Mouse (Mus musculus): ENCODE measurements at regions not wholly inside any gene's neighbourhood (a gene's known extent, or its start where the extent isn't known, plus 50 kb on each side); places are given as distances from the start of the nearest gene placed in this dataset.
A peak's percentile ranks its signal among the peaks of the same experiment; 100 is the strongest.

DNA sequence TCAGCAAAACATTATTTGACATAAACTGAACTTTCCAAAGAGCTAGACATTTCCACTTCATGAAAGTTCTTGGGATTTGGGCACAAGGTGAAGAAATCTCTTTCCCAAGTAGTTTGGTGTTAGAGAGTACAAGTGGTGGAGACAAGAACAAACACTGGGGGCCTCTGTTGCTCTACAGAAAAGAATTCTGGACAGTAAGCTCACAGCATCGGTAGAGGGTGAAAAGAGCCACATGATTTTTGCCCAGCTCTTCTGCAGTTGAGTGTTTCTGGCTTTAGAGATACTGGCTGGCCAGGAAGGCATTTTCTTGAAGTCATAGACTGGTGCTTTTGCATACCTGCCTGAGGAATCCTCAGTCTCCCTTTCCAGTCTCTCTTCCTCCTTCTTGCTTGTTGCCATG lies 127.8 kb downstream of the Stk31 start:
- DNase-seq (ENCODE audit: low read depth): no peak

DNA sequence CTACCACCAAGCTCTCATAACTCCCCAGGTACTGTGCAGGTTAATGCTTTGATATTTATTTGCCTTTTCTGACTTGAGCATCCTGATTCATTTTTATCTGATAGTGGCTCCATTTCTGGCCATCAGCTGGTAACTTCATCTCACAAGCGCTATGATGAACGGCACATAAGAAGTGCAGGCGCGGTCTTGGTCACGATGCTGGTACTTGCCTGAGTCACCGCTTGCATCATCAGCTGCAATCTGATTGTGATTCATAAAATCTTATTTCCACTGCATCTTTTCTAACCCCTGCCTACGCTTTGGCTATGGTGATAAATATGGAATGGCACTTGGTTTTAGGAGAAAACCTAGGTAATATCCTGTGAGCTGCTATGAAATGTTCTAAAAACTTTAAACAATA lies 128.3 kb downstream of the Stk31 start:
- peak; percentile 28 for DNase-seq (ENCODE audit: low read depth)

DNA sequence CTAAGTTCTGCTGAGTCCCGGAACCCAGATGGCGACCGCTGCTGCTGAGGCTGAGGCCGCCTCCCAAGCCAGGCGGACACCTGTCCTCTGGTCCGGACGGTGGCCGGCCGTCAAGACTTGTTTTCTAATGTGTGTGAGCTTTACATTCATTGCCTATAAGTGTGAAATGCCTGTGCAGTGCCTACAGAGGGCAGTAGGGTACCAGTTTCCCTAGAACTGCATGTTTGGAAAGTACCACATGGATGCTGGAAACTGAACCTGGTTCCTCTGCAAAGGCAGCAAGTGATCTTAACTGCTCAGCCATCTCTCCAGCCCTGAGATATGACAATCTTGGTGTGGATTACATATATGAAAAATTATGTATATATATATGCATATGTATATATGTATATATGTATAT lies 138.6 kb downstream of the Stk31 start:
- no peak for DNase-seq (ENCODE audit: low read depth)

DNA sequence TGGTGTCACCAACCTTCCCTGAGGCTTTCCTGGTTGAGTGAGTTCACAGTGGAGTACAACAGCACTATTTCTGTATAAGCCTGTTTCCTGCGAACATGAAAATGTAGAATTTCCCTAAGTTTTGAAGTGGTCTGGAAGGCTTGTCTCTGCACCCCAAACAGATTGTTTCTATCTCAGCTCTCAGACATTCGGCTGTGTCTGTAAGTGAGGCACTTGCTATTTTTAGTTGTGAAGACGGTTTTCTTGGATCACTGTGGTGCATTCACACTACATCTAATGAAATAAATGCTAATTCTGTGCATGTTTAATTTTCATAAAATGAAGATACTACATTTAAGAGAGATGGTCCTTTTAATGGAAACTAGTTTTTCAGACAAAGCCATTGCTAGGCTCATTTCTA lies 139.1 kb downstream of the Stk31 start:
- DNase-seq (ENCODE audit: low read depth): no peak

DNA sequence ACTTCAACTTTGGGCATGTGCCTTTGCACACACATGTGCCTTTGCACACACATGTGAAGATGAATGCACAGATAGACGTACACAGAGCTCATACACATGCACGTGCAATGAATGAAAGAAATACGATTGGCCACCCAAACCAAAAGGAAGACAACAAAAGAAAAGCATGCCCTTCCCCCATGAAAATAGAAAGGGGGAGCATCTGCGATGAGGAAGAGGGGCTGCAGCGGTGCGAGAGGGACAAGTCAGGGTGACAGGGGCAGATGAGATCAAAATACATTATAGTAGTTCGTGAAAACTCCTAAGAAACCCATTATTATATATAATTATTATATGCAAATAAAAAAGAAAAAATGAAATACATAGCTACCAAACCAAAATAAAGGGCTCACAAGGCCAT lies 149.5 kb downstream of the Stk31 start:
- DNase-seq (ENCODE audit: low read depth): no peak

DNA sequence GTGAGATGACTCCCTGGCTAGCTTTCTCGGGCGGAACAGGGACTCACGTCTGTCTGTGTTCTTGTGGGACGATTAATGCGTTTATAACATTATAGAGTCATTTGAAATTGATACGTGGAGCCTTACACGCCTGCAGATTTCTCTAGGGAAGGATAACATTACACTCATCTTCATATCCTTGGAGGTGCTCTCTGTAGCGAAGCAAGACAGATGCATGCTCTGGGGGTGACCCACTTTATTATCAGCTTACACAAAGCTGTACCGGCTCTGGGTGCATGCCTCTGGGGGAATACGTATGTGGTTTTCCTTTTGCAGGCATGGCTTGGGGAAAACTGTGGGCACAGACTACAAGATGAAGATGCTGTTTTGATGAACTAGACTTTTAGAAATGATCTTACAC lies 159.7 kb downstream of the Stk31 start:
- no peak for DNase-seq (ENCODE audit: low read depth)

DNA sequence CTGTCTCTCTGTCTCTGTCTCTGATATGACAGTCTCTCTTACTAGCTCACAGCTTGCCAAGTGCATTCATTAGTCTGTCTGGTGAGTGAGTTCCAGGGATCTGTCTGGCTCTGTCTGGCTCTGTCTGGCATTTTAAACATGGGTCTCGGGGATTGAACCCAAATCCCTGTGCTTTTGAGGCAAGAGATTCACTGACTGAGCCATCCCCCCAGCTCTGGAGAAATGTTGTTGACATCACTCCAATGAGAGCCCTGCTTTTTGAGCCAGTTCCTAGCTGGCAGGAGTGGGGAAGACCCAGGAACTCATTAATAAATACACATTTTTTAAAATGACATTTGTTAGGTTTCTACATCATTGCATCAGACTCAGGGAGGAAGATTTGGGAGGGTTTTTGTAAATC lies 163.1 kb downstream of the Stk31 start:
- no peak for DNase-seq (ENCODE audit: low read depth)

DNA sequence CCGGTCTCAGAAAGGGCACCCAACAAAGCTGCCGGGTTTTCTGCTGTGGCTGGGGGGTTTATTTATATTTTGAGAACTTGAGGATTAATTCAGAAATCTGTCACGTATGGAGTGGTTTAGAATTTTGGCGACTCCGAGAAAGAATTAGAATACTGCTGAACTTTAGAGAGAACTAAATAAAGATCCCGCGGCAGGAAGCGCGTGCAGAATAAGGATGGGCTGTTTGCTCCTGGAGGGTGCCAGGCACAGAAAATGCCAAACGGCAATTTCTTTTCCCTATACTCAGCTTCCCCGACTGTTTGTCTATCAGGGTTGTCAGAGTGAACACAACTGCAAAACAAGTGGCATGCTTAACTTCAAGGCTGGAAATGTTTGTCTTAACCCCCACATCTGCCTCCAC lies 163.7 kb downstream of the Stk31 start:
- no peak for DNase-seq (ENCODE audit: low read depth)

DNA sequence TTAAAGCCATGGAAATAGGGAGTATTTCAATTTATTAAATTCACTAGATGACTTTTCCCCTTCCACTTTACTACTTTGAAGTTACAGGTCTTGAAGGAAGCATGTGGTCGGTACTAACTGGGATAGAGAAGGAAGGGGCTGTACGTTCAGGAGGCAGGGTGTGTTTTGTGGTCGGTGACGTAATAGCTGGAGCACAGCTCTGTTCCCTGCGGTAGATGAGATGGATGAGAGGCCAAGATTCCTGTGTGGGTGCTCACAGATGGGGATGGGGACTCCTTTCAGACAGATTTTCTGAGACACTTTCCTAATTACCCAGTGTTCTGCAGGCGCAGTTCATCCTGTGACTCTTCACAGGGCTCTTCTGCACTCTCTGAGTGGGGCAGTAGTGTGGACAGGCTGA lies 182.9 kb downstream of the Stk31 start:
- DNase-seq (ENCODE audit: low read depth): peak; percentile 12

DNA sequence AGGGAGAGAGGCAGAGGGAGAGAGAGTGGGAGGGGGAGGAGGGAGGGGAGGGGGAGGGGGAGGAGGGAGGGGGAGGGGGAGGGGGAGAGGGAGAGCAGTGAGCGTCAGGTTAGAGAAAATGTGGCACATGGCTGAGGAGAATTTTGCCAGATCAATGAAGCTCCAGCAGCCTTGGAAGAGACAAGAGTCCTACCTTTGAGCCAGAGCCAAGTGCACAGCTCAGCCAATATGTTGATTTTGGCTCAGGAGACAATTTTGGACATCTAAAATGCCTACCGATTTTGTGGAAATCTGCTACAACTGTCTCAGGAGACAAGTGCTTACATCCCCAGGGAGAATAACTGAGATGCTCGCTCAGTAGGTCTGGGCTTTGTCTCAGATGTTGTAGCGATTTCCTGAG lies 184.3 kb downstream of the Stk31 start:
- DNase-seq (ENCODE audit: low read depth): no peak

DNA sequence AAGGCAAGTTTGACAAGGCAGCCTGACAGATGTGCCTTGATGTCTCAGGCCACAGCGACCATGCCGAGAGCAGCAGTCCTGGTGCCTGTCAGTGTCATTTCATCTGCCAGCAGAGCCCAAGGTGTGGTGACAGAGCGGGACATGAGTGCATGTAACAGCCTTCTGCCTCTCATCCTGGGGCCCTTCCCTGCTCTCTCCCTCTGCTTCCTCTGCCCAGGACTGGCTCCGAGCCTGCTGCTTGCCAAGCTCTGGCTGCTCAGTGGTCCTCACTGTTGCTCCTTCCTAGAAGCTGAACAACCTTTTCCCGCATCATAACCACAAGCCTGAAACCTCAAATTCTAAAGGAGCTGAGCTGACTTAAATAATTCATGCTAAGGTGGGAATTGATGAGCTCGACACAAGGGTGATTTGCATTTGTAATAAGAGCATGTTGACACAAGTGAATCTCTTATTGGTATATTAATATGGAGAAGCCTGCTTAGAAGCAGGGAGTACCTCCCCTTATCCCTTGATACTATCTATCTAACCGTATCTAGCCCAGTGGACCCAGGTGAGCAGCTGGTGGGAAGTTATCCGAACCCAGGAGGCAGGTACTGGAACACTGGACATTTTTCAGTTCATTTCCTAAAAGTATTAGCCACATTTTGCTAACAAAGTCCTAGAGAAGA lies 186.8 kb downstream of the Stk31 start:
- no peak for DNase-seq (ENCODE audit: low read depth)

DNA sequence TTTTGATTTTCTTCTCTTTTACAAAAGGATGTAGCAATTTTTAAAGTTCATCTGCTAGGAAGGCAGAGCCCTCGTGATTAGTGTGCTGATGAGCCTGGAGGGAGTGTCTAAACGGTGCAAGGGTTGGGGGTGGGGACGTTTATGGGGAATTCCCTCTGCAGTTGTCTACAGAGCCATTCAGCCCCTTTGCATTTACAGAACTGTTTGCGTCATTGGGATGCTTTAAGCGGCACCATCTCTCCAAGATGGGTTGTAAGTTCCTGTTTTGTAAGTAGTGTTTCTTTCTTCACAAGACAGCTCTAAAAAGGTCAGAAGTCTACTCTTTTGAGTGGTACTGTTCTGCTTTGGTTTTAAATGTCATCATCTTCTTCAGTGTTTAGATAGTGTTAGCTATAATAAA lies 191.1 kb downstream of the Stk31 start:
- no peak for DNase-seq (ENCODE audit: low read depth)

DNA sequence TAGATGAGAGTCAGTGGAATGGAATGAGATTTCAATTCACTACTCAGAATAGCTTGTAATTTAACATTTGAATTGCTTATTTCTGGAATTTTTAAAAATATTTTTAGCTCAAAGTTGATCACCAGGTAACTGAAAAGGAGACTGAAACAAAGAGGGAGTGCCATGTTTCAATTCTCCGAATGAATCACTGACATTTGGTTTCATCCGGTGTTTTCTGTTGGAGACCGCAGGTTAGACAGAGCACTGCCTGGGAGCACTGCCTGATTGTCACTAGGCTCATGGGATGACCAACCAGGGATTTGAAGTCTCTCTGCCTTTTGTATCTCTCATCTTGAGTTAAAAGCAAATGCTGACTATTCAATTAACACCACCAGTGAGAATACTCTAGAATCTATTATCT lies 193.3 kb downstream of the Stk31 start:
- no peak for DNase-seq (ENCODE audit: low read depth)

DNA sequence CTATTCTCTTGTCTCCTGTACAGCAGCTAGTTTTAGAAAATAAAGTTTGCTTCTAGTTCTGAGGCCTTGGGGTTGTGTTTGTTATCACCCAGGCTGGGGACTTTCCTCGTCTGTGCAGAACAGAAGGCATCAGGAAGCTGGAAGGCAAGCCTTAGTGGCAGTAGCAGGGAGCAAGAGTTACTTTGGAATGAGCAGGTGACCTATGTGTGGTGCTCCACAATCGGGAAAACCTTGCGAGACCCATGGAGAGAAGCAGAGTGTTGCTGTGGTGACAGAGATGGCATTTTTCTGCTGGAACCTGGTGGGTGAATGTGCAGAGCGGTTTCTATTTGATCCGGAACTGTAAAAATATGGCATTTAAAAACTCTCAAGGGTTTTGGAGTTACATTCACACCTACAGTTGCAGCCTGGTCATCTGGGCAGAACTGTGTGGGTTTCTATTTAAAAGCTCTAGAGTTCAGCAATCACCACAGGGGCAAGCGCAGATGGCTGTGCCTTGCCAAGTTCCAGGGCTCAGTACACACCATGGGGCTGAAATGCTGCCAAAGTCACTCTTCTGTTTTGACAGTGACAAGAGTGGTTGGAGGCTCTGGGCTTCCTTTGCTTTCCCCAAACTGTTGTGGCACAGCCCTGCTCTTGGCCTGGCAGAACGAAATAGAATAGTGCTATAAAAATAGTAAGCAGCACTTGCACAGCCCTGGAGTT lies 195.7 kb downstream of the Stk31 start:
- DNase-seq (ENCODE audit: low read depth): no peak

DNA sequence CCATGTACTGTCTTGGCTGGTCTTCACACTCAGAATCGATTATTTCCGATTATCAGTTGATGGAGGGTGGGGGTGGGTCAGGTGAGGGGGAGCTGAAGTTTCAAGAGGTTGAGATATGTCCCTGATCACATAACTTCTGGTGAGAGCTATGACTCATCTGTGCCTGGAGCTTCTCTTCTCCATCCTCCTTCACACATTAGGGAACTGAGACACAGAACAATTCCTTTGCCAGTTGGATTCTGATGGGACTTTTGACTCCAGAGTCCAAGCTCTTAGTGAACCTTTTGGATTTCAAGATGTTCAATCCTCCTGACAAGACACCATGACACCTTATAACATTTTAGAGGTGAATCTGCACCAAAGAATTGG lies 196.2 kb downstream of the Stk31 start:
- DNase-seq (ENCODE audit: low read depth): no peak

DNA sequence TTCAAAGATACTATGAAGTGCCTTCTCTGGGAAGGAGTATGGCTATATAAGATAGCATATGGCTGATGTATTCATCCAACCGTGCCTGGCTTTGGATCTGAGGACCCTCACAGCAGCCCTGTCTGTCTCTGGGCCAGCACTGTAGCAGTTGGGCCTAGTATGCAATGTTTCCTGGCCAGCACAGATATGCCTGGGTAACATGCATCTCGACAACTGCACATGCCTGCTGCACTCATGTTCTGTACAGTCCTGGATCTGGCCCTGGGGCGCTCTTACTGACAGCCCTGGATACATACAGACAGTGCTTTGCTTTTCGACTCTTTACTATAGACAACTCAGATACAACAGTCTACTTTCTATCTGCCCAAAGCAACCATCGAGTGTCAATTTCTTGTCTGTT lies 197.3 kb downstream of the Stk31 start:
- no peak for DNase-seq (ENCODE audit: low read depth)

DNA sequence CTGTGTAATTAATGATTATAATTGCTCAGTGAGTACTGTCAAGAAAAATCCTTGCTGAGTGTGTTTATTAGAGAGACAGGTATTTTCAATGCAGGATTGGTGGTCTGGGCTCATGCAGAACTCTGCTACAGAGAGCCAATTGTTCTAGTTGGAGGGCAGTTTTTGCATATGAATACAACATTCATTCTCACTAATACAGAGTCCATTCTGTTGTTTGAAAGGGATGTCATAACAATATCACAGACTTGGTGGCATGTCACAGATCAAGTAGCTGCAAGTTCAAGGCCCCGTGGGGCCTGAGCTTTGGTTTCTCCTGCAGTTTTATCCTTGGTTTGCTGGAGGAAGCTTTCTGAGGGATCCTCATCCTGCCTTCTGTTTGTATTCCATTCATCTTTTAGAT lies 207.8 kb downstream of the Stk31 start:
- no peak for DNase-seq (ENCODE audit: low read depth)

DNA sequence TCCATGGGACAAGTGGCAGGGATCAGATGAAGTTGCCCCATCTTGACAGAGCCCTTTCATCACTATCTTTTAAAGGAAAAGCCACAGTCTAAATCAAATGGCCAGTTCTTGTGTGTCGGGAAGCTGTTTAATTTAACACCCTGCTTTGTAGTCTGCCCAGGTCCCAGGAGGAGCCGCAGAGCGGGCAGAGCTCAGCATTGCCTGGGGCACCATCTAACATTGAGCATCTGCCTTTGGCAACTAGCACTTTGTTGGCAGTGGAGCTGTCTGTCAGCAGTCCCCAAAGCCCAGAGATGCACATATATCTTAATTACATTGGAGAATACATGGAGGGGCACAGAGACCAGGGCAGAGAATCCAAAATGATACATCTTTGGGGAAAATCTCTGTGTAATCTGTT lies 208.4 kb downstream of the Stk31 start:
- DNase-seq (ENCODE audit: low read depth): no peak

DNA sequence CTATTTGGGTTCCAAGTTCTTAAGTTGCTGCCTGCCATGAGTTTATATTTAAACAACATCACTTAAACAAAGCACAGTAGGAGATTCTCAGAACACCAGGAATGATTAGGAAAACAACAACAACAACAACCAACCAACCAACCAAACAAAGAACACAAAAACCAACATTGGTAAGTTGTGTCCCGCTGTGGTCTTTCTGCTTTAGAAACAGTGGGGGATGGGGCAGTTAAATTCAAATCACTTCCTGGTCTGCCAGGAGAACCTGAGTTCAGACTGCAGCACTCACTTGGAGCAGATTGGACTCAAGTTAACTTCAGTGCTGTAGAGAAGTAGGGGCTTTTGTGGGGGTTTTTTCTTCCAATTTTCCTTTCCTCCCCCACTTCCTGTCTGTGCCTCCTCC lies 210.6 kb downstream of the Stk31 start:
- no peak for DNase-seq (ENCODE audit: low read depth)

DNA sequence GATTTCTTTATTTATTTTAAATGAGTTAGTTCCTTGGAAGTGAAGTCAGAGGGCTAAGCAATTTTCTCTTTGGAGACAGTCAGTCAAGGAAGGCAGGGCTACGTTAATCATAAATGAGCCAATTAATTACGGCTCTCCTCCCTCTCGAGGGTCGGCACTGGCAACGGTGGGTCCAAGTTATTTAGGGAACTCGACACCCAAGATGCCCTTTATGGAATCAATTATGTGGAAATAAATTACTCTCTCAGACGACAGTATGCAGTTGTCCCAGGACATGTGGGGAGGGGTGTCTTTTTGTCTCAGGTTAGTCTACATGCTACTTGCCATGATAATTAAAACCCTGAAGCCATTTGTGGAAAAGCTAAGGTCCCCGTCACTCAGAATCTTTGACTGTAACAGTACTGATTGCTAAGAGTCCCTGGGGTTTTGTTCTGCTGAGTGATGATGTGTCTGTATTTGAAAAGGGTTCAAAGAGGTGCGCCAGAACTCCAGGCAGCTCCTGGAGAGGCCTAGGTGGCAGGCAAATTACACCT lies 211.3 kb downstream of the Stk31 start:
- DNase-seq (ENCODE audit: low read depth): no peak

DNA sequence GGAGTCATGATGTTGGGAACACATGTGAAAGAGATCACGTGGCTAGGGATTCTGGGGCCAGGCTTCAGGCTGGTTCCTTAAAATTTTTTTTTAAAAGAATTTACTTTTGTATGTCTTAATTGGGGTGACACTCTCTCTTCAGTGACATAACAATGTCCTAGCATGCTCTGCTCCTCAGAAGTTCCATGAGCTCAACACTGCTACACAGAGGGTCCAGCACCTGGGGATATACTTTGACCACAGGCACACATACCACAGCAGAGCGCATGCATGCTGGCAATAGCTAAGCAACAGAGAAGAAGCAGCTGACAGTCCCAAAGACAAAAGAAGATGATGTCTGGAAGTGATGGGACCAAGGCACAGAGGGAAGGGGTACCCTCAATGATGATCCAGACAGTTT lies 198.4 kb upstream of the Npy start:
- no peak for DNase-seq (ENCODE audit: low read depth)

DNA sequence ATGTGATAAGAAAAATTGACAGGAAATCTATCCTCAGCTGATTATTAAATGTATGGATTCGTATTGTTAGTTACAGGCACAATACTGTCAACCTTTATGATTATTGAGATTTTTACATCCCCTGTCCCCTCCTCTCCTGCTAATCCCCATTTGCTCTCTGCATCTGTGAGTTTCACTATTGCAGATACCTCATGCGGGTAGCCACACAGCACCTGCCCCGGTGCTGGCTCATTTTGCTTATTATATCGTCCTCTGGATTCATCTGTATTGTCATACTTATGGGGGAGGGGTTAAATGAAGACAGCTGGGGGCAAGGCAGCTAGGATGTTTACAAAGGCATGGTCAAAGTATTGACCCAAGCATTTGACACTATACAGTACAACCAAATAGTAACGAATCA lies 197.9 kb upstream of the Npy start:
- DNase-seq (ENCODE audit: low read depth): no peak

DNA sequence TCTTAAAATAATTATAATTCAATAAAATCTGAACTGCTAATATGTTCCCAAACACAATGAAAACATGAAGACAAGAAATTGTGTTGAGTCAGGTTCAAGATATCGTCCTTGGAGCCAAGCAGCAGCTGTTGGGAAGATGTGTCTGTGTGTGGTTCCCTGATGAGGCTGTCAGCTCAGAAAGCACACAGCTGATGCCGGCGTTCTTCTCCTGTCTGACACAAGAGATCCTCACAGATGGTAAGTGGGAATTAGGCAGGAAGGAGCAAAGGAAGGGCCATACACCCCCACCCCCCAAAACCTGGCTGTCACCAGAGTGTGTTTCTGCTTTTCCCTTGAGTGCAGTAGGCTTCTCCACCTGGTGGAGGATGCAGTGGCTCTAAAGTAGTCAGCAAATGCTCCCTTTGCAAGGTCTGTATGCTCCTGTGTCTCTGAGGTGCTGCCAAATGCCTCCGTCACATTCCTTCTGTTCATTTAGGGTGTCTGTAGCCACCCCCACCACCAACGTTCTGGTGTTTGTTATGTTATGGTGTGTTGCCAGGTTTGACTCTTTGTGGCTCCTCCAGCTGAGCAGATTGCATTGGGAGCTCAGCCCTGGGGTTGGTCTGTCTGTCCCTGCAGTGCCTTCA lies 188.9 kb upstream of the Npy start:
- no peak for DNase-seq (ENCODE audit: low read depth)

DNA sequence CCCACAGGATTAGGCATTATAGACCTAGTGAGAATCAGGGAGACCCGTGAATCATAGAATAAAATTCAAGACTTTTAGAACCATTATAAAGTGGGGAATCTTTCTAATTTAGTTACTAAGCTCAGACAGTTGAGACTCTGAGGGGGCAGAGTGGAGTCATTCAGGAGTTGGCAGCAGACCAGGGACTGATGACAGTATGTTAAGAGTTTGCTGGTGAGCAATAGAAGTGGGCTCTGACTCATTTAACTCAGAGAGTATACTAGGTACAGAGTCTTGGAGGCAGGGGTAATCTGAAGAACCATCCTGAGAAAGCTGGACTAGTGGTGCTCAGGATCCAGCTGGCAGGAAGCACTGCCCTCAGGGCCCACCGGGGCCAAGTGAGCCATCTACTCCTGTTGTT lies 184.9 kb upstream of the Npy start:
- no peak for DNase-seq (ENCODE audit: low read depth)

All from NIH3T3 (cell line).